Mouse (Mus musculus) brain, embryonic 14.5 days (tissue): ENCODE results near the gene Ephb2.

Experiments used
- CTCF ChIP-seq: fragments of 200-500 bp; IDR thresholded peaks from 2 replicates; pipeline ENCODE4 v1.5.1; 2012; ENCODE audit warnings: inconsistent platforms, mild to moderate bottlenecking, moderate library complexity, borderline replicate concordance; ENCODE audit not compliant: insufficient read depth, insufficient read length; ENCODE audit errors: extremely low read depth
- POLR2A ChIP-seq: fragments of 200-500 bp; IDR thresholded peaks from 2 replicates; pipeline ENCODE4 v1.6.1; 2012; ENCODE audit warnings: mild to moderate bottlenecking, inconsistent platforms, borderline replicate concordance; ENCODE audit not compliant: poor library complexity, insufficient read depth, insufficient read length, severe bottlenecking; ENCODE audit errors: extremely low read depth

DNA sequence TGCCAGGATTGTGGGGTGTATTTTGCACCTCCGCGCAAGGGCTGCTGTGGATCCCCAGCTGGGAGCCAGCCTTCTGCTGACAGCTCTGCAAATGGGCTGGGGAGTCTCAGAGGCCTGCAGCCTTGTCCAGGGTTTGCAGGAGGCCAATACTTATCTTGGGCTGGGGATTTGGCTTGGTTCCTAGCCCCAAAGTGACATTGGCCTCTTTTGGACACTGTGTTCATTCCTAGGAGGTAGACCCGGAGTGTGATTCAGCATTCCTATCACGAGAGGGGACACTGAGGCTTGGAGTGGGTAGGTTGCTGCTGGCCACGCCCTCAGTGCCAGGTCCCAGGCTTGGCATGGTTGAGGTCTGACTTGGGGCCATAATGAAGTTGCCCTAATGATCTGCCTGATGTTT lies 94.8 kb downstream of the Ephb2 start:
- no peak for TF ChIP-seq CTCF
- no peak for TF ChIP-seq POLR2A
